Mouse (Mus musculus): ENCODE measurements around the gene Zmym5. TPM values are rescaled to one million over a fixed set of nuclear protein-coding genes. Genes with fewer than 3 reads are reported as not detected.
"Not testable (repeated sequence)": the region's sequence is repeated elsewhere in the genome, so short reads cannot be mapped to it uniquely, and the experiment has no call there.

The Zmym5 gene
- polyA plus RNA-seq, 1 experiment from 2014 or later = 38.1 TPM

DNA sequence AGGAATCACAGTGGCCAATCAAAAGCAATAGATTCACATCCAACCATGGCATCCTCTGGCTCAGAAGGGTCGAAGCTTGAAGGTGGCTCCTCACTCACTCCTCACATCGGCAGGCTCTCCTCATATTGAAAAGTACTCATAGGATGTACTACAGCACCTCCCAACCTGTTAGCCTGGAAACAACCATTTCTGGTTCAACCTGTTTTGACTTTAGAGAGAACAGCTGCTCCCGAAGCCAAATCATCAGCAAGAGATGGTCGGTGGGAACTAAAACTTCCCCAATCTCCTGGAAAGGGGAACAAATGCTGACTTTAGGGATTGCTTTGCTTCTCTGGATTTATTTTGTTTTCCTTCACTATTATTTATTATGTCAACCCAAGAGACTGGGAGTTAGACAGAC, 5.6 kb upstream of the Zmym5 start:
- Histone ChIP-seq H3K4me3 (replicated peaks) (no peak overlapping the region), H3K9me3 (no peaks in the 10 kb centered on the region), H3K27ac (no peak overlapping the region), H3K4me1 (replicated peaks) (peaks cover 7% of the 10 kb centered on the region), H3K4me2 (replicated peaks) (no peak overlapping the region), H3K9ac (replicated peaks) (no peak overlapping the region), H3K27me3 (no peaks in the 10 kb centered on the region), H3K36me3 (no peaks in the 10 kb centered on the region)
- WGBS = 77% methylated on average over 4 of the region's 4 CpGs
- no peak for ATAC-seq

DNA sequence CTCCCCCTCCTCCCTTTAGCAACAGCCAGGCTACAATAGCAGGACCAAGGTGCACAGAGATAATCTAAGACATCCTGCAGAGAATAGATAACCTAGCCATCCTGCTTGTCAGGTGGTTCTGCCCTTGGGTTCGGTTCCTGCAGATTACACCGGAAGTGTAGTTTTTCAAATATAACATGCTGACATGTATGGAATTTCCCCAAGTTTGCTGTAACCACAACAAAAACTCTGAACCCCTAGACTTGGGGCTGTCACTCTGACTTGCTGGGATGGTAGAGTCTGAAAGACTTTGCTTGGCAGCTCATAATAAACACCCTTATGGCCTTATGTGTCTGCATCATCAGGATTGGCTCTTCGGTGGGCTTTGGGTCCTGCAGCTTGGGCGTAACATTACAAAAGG, 5.0 kb upstream of the Zmym5 start:
- ATAC-seq = no peak
- Histone ChIP-seq H3K9me3 (no peaks in the 10 kb centered on the region), H3K36me3 (no peaks in the 10 kb centered on the region), H3K4me3 (replicated peaks) (no peak overlapping the region), H3K27me3 (no peaks in the 10 kb centered on the region), H3K4me2 (replicated peaks) (no peak overlapping the region), H3K9ac (replicated peaks) (no peak overlapping the region), H3K27ac (no peak overlapping the region), H3K4me1 (replicated peaks) (peaks cover 7% of the 10 kb centered on the region)
- whole genome bisulfite sequencing = 96% methylated on average over 4 of the region's 4 CpGs

DNA sequence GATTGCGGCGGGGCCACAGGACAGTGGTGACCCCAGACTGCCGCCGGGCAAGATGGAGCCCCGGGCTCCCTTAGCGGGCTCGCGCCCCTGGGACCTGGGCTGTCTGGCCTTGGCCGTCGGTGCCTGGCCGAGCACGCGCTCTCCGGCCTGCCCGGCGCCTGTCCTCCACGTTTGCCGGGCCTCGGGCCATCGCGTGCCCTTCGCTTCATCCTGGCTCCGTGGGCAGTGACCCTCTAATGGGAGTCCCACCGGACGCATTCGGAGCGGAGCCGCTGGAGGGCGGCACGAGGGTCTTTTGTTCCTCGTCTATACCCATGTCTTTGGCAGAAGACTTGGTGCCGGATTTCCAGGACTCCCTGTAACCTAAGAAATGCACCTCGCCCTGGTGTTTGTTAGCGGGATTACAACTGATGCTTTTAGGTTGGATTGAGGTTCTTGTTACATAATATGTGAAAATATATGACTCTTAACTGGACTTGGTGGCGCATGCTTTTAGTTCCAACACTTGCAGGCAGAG, 1.1 kb upstream of the Zmym5 start:
- under 1% methylated on average over 35 of the region's 35 CpGs for WGBS
- peak; percentile 55 for ATAC-seq
- Histone ChIP-seq H3K9me3 (no peaks in the 10 kb centered on the region), H3K4me1 (replicated peaks) (peaks cover 28% of the 10 kb centered on the region), H3K36me3 (no peaks in the 10 kb centered on the region), H3K9ac (replicated peaks) (peak overlapping the region; percentile 84), H3K27ac (peak overlapping the region; percentile 96), H3K4me3 (replicated peaks) (peak overlapping the region; percentile 58), H3K27me3 (no peaks in the 10 kb centered on the region), H3K4me2 (replicated peaks) (peak overlapping the region; percentile 60)

DNA sequence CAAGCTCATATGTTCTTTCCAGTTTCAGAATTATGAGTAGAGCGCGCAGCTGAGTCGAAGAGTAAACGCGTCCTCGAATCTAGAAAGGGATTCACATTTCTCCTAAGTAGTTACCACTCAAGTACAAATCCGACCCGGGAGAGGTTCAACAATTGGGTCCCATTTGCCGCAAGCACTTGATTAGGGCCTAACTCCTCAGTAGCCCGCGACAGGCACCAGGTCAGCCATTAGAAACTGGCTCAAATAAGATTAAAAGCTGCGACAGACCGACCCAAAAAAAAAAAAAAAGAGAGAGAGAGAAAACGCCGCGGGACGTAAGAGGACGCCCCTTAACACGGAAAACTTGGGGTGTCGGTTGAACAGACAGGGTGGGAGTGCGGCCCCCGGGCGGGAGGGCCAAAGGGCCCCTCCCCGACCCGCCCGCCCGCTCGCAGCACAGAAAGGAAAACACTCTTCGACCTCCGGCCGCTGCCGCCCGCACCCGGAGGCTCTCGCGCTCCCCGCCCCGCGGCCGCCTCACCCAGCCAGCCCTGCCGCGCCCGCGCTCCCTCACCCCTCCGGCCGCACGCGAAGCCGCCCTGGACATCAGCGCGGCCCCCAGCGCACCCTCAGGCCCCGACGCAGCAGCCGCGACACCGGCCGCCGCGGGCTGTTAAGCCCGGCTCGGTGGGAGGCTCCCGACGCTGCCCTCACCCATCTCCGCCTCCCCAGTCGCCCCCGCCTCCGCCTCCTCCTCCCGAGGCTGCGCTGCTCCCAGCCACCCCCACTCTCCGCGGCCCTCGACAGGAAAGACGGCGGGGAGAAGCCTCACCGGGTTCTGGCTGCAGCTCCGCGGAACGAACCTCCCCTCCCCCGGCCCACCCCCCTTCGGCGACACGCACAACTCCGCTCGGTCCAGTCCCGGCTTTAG, 480 bp downstream of the Zmym5 start:
- Histone ChIP-seq H3K27ac (peak overlapping the region; percentile 92), H3K4me3 (replicated peaks) (peak overlapping the region; percentile 75), H3K4me2 (replicated peaks) (peak overlapping the region; percentile 67), H3K4me1 (replicated peaks) (peaks cover 28% of the 10 kb centered on the region), H3K9ac (replicated peaks) (peak overlapping the region; percentile 88)
- not testable (repeated sequence) for H3K9me3 ChIP-seq, H3K27me3 ChIP-seq, H3K36me3 ChIP-seq, ATAC-seq
- WGBS = under 1% methylated on average over 34 of the region's 86 CpGs

DNA sequence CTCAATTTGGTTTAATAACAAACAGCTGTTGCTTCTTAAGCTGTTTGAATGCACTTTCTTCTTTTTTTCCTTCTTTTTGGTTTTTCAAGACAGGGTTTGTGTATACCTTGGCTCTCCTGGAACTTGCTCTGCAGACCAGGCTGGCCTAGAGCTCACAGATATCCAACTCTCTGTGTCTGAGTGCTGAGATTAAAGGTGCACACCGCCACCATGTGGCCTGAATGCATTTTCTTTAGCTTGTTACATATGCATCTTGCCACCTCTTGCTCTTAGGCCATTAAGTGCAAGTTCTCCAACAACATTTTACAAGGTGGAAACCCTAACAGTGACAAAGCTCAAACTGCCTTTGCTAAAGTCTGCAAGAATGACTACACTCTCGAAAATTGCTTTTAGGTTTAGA, 18.3 kb downstream of the Zmym5 start:
- no peak overlapping the region for H3K4me2 ChIP-seq (replicated peaks)
- no peaks in the 10 kb centered on the region for H3K4me1 ChIP-seq (replicated peaks)
- no peaks in the 10 kb centered on the region for H3K9me3 ChIP-seq
- peaks cover 62% of the 10 kb centered on the region for H3K36me3 ChIP-seq
- H3K9ac ChIP-seq (replicated peaks) = no peak overlapping the region
- no peak overlapping the region for H3K27ac ChIP-seq
- WGBS = 41% methylated on average over 2 of the region's 2 CpGs
- ATAC-seq = no peak
- H3K4me3 ChIP-seq (replicated peaks) = no peak overlapping the region
- H3K27me3 ChIP-seq = no peaks in the 10 kb centered on the region

DNA sequence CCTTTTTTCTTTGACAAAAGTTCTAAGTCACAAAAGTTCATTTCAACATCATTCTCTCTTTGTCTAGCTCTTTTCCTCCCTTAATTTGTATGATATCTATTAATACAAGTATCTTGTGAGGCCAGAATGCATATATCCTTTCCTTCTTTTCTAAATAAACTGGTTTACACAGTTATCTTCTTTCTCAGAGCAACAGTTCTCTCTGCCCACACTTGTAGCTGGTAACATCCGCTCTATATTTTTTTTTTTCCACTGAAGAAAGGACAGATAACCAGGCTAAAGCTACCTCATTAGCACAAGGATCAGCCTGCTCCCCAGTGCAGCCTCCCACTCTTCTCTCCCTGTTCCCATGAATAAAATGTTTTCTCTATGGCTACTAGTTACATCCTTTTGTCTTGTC, 26.9 kb downstream of the Zmym5 start:
- no peaks in the 10 kb centered on the region for H3K9me3 ChIP-seq
- ATAC-seq = no peak
- no peak overlapping the region for H3K27ac ChIP-seq
- 75% methylated on average over 1 of the region's 1 CpGs for WGBS
- no peaks in the 10 kb centered on the region for H3K27me3 ChIP-seq
- no peaks in the 10 kb centered on the region for H3K36me3 ChIP-seq
- H3K9ac ChIP-seq (replicated peaks) = no peak overlapping the region
- H3K4me3 ChIP-seq (replicated peaks) = no peak overlapping the region
- no peaks in the 10 kb centered on the region for H3K4me1 ChIP-seq (replicated peaks)
- H3K4me2 ChIP-seq (replicated peaks) = no peak overlapping the region

DNA sequence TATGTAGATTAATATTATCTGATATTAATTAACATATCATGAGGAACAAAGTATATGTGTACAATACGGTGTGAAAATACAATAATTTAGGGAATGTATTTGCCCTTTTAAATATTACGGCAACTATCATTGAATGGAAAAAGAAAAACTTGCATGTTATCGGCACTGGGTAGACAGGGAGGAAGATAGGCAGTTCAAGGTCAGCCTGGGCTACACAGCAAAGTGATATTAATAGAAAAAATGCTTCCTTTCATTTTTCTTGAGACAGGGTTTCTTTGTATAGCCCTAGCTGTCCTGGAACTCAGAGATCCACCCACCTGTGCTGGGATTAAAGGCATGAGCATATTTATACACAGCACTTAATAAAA, 32.6 kb downstream of the Zmym5 start:
- WGBS = 50% methylated on average over 3 of the region's 3 CpGs
- H3K36me3 ChIP-seq = no peaks in the 10 kb centered on the region

DNA sequence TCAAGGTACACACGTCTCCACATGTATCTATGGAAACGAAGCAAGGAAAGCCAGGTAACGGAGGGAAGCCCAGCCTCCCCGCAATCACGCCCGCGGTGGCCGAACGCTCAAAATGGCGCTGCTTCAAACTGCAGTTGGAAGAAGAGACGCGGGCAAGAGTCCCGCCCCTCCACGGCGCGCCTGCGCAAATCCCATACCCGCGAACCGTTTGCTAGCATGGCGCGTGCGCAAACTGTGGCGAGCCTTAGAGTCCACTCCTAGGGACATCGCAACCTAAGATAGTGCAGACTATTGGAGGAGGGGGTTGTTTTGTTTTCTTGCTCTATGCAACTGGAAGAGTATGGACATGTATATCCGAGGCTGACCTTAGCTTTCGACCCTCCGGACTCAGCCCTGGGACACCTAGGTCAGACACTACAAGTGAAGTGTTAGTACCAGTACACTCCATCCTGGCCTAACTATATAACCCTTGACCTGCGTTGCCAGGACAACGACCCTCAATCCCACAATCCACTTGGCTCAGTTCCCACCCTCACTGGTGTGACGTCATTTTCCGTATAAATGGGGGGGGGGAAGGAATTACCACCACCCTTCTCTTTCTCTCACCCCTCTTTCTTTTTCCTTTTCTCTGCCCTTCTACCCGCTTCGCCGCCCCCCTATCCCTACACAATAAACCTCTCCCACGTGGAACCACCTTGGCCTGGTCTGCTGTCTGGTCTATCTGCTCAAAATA, 33.1 kb downstream of the Zmym5 start, which contains the start of gene Pspc1:
Gene Pspc1 (minus strand): TSS at position 117 of the 733 bp plus-strand sequence.
- under 1% methylated on average over 36 of the region's 36 CpGs for WGBS
- peak; percentile 98 for ATAC-seq

More for the DNA sequence above, 32.6 kb downstream of the Zmym5 start:
- H3K9ac ChIP-seq (replicated peaks) = peak overlapping the region; percentile 46; the same call in 1 of the 2 replicates
- H3K9me3 ChIP-seq = no peaks in the 10 kb centered on the region
- H3K4me3 ChIP-seq (replicated peaks) = peak overlapping the region; percentile 88
- peak overlapping the region; percentile 78 for H3K4me2 ChIP-seq (replicated peaks)
- ATAC-seq = peak; percentile 3; the same call in 1 of the 2 replicates
- H3K27ac ChIP-seq = peak overlapping the region; percentile 94
- peaks cover 29% of the 10 kb centered on the region for H3K4me1 ChIP-seq (replicated peaks)
- no peaks in the 10 kb centered on the region for H3K27me3 ChIP-seq

DNA sequence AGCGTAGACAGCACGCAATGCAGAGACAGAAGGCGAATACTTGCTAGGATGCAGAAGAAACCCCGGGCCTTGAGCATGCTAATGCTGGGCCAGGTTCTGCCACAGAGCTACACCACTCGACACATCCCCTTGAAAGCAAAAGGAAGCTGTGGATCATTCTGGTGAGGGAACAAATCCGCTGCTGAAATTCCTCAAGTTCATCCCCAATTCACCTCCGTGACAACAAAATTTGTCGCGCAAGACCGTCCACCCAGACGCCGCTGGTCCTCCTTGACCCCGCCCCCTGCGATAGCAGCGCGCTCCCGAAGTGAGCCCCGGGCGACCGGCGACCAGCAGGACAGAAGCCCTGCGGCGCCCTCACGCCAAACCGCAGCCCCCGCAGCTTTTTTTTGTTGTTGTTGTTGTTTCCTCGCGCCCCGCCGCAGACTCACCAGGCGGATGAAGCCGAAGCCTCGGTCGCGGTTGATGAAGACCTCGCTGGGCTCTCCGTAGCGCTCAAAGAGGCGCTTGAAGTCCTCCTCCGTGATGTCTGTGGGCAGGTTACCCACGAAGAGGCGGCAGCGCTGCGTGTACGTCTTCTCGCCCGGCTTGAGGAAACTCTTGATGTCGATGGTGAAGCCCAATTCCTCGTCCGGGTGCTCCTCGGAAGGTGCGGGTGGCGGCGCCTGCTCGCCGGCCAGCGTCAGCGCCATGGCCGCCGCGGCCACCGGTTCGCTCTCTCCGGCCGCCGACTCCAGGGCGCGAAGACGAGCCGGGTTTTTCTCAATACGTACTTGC, 34.0 kb downstream of the Zmym5 start:
- H3K27me3 ChIP-seq = no peaks in the 10 kb centered on the region
- under 1% methylated on average over 71 of the region's 71 CpGs for WGBS
- H3K4me1 ChIP-seq (replicated peaks) = peaks cover 39% of the 10 kb centered on the region
- peak overlapping the region; percentile 94 for H3K27ac ChIP-seq
- H3K4me2 ChIP-seq (replicated peaks) = peak overlapping the region; percentile 78
- no peaks in the 10 kb centered on the region for H3K9me3 ChIP-seq
- ATAC-seq = peak; percentile 24
- peak overlapping the region; percentile 87 for H3K9ac ChIP-seq (replicated peaks)
- peak overlapping the region; percentile 88 for H3K4me3 ChIP-seq (replicated peaks)
- no peaks in the 10 kb centered on the region for H3K36me3 ChIP-seq

More for the DNA sequence above, 33.1 kb downstream of the Zmym5 start, which contains the start of gene Pspc1:
- Histone ChIP-seq H3K4me1 (replicated peaks) (peaks cover 34% of the 10 kb centered on the region), H3K27ac (peak within 1 kb of the TSS; percentile 94), H3K4me3 (replicated peaks) (peak within 1 kb of the TSS; percentile 88), H3K27me3 (no peaks in the 10 kb centered on the region), H3K36me3 (no peaks in the 10 kb centered on the region), H3K9ac (replicated peaks) (peak within 1 kb of the TSS; percentile 87), H3K4me2 (replicated peaks) (peak within 1 kb of the TSS; percentile 78), H3K9me3 (no peaks in the 10 kb centered on the region)

DNA sequence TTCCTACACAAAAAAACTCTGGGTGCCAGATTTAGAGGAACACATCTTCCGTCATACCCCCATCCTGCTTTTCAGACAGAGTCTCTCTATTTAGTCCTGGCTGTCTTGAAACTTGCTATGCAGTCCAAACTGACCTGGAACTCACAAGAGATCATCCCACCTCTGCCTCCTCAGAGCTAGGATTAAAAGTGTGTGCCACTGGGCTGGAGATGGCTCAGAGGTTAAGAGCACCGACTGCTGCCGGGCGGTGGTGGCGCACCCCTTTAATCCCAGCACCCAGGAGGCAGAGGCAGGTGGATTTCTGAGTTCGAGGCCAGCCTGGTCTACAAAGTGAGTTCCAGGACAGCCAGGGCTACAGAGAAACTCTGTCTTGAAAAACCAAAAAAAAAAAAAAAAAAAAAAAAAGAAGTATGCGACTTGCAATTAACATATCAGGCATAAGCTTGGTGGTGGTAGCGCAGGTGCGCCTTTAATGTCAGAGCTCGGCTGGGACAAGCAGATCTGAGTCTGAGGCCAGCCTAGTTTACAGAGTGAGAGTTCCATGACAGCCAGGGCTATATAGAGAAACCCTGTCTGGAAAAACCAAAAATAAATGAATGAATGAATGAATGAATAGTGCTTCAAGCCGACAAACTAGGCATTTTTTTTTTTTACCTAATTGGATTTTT, 34.8 kb downstream of the Zmym5 start:
- no peak overlapping the region for H3K27ac ChIP-seq
- 28% methylated on average over 11 of the region's 11 CpGs for WGBS
- H3K36me3 ChIP-seq = peaks cover 6% of the 10 kb centered on the region
- H3K4me3 ChIP-seq (replicated peaks) = peak overlapping the region; percentile 88
- no peaks in the 10 kb centered on the region for H3K27me3 ChIP-seq
- H3K4me2 ChIP-seq (replicated peaks) = peak overlapping the region; percentile 78
- peak overlapping the region; percentile 87 for H3K9ac ChIP-seq (replicated peaks)
- peaks cover 39% of the 10 kb centered on the region for H3K4me1 ChIP-seq (replicated peaks)
- no peak for ATAC-seq
- H3K9me3 ChIP-seq = no peaks in the 10 kb centered on the region

DNA sequence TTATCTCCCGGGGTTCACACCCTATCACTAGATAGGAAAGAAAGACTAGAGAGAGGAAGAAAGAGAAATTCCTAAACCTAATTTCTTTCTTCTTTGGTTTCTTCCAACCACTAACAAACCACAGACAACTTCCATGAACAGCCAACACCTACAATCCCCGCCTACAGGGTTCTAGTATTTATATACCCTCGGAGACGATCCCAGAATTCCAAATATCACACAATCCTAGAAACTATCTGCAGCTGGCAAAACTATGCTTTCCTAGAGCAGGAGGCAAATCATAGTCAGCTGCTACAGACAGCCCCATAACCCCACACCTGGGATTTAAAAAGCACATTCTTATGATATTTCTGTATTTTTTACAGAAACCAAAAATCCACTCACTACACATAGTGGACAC, 36.1 kb downstream of the Zmym5 start:
- H3K36me3 ChIP-seq = peaks cover 12% of the 10 kb centered on the region
- H3K9ac ChIP-seq (replicated peaks) = no peak overlapping the region; the same call in 1 of the 2 replicates
- H3K27ac ChIP-seq = no peak overlapping the region
- no peak for ATAC-seq
- no peaks in the 10 kb centered on the region for H3K9me3 ChIP-seq
- no peaks in the 10 kb centered on the region for H3K27me3 ChIP-seq
- peak overlapping the region; percentile 88 for H3K4me3 ChIP-seq (replicated peaks)
- peaks cover 39% of the 10 kb centered on the region for H3K4me1 ChIP-seq (replicated peaks)
- WGBS = 80% methylated on average over 4 of the region's 4 CpGs
- H3K4me2 ChIP-seq (replicated peaks) = peak overlapping the region; percentile 78
